Mouse (Mus musculus) embryonic facial prominence, embryonic 10.5 days (tissue): ENCODE data around the gene Camta2. TPM values are rescaled to one million over a fixed set of nuclear protein-coding genes. Genes with fewer than 3 reads are reported as not detected.
A peak's percentile ranks its signal among the peaks of the same experiment; 100 is the strongest.

ENCODE experiments used
- DNase-seq: peaks from one replicate; pipeline ENCODE4 v3.0.0-alpha.2; 2017; ENCODE audit warnings: low spot score
- H3K27ac ChIP-seq: fragments of 300-500 bp; sonication (generic); replicated peaks from 2 replicates; pipeline ENCODE4 v1.5.1; 2016; ENCODE audit warnings: mild to moderate bottlenecking
- H3K27me3 ChIP-seq: fragments of 300-500 bp; sonication (generic); replicated peaks from 2 replicates; pipeline ENCODE4 v1.6.1; 2016; ENCODE audit warnings: low read depth, mild to moderate bottlenecking; ENCODE audit not compliant: poor library complexity, severe bottlenecking
- H3K36me3 ChIP-seq: fragments of 300-500 bp; sonication (generic); replicated peaks from 2 replicates; pipeline ENCODE4 v1.6.1; 2016; ENCODE audit warnings: mild to moderate bottlenecking, moderate library complexity
- H3K4me1 ChIP-seq: fragments of 300-500 bp; sonication (generic); 2 replicates; pipeline ENCODE4 v1.6.1; 2016
- H3K4me3 ChIP-seq: fragments of 300-500 bp; sonication (generic); 2 replicates; pipeline ENCODE4 v1.5.1; 2016; ENCODE audit warnings: mild to moderate bottlenecking, moderate library complexity
- H3K9me3 ChIP-seq: fragments of 300-500 bp; sonication (generic); 2 replicates; pipeline ENCODE4 v1.6.1; 2016; ENCODE audit warnings: mild to moderate bottlenecking
- WGBS: fragments of 180-500 bp; shearing (Covaris S2); methylation state at CpG from one replicate; pipeline ENCODE4 v1.1.7; 2016; 5-methylcytosine and 5-hydroxymethylcytosine counted together
- polyA plus RNA-seq: library from polyadenylated mRNA; unstranded; fragments of >200 nt; fragmentation: Nextera tagmentation; extraction: Ambion mirVana; gene quantifications from 2 replicates; pipeline ENCODE4 v1.2.1, GENCODE M21; 2016

Gene Camta2
- polyA plus RNA-seq, 1 experiment from 2014 or later = 10.9 TPM

DNA sequence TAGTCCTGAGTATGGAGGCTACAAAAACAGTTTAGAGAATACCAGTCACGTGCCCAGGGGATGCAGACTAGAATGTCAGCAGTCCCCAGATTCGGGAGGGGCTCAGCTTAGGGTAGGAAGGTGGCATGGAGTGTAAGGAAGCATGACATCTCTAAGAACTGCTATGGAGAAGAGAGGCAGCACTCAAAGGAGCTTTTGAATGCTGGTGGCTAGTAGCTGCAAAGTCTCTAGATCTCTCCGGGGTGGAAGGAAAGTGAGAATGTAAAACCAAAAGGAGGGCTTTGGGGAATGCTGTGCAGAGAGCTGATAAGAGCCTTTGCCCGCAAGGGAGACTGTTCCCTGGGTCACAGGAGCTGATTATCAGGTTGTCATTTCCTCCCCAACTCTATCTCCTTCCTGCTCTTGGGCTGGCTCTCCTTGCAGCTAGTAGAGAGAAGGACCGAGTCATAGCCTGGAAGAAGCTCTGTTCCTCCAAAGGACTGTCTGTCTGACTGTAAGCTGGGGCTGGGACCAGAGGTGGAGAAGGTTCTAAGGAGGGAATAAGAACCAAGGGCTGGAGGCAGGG lies 49.1 kb downstream of the Camta2 start, which contains the start of gene Gp1ba:
Gene Gp1ba, plus strand, starts transcription at position 409 of the 565 bp plus-strand sequence.
- H3K27me3 ChIP-seq = no peaks in the 10 kb centered on the region

DNA sequence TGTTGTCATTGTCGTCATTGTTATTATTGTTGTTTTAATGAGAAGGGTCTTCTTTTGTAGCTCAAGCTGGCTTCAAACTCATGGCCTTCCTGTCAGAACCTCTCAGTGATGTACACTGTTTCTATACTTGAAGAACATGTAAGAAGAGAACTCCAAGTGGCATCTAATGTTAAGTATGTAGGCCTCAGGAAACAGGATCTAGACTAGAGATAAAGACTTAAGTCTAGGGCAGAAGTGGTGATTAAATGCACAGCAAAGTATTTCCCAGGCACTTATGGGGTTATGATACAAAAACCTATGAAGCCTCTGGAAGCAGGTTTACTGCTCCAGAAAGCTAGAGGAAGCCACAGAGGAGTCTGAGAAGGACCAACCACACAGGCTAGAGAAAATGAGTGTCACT lies 49.6 kb downstream of the Camta2 start:
- Histone ChIP-seq H3K36me3 (peaks cover 9% of the 10 kb centered on the region), H3K27me3 (no peaks in the 10 kb centered on the region), H3K27ac (no peak overlapping the region), H3K9me3 (no peaks in the 10 kb centered on the region), H3K4me3 (no peak overlapping the region), H3K4me1 (no peaks in the 10 kb centered on the region)
- WGBS = 94% methylated on average over 1 of the region's 1 CpGs
- DNase-seq = no peak

More for the DNA sequence above, 49.1 kb downstream of the Camta2 start, which contains the start of gene Gp1ba:
- Histone ChIP-seq H3K27ac (no peak within 1 kb of the TSS), H3K4me3 (no peak within 1 kb of the TSS), H3K36me3 (peaks cover 14% of the 10 kb centered on the region), H3K9me3 (no peaks in the 10 kb centered on the region), H3K4me1 (no peaks in the 10 kb centered on the region)
- no peak for DNase-seq
- 57% methylated on average over 5 of the region's 5 CpGs for WGBS

- no peaks in the 10 kb centered on the region for H3K9me3 ChIP-seq
- H3K4me3 ChIP-seq = no peak overlapping the region
- H3K4me1 ChIP-seq = no peaks in the 10 kb centered on the region
- peaks cover 4% of the 10 kb centered on the region for H3K36me3 ChIP-seq
- no peaks in the 10 kb centered on the region for H3K27me3 ChIP-seq
- no peak overlapping the region for H3K27ac ChIP-seq
- WGBS = 94% methylated on average over 1 of the region's 1 CpGs
- DNase-seq = no peak
Observed at GRCm38 (mm10) chr11:70637764-70638163, 50.1 kb downstream of the Camta2 start.

DNA sequence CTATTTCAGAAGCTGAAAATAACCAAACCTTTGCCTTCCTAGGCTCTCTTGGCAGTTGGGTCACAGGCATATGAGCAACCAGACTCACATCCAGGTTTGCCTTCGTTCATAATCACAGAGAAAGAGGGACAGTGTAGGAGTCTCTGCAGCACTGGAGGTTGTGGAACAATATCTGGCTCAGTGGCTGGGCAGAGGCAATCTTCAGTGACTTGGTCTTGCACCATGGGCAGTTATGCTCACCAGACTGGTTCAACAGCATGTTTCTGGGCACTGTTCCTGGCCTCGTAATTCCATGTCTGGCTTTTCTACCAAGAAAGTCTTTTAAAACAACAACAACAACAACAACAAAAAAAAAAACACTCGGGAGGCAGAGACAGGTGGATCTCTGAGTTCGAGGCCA lies 52.3 kb downstream of the Camta2 start:
- 83% methylated on average over 4 of the region's 4 CpGs for WGBS
- no peaks in the 10 kb centered on the region for H3K9me3 ChIP-seq
- no peaks in the 10 kb centered on the region for H3K4me1 ChIP-seq
- H3K27ac ChIP-seq = no peak overlapping the region
- no peak overlapping the region for H3K4me3 ChIP-seq
- no peaks in the 10 kb centered on the region for H3K27me3 ChIP-seq
- no peak for DNase-seq
- H3K36me3 ChIP-seq = no peaks in the 10 kb centered on the region

DNA sequence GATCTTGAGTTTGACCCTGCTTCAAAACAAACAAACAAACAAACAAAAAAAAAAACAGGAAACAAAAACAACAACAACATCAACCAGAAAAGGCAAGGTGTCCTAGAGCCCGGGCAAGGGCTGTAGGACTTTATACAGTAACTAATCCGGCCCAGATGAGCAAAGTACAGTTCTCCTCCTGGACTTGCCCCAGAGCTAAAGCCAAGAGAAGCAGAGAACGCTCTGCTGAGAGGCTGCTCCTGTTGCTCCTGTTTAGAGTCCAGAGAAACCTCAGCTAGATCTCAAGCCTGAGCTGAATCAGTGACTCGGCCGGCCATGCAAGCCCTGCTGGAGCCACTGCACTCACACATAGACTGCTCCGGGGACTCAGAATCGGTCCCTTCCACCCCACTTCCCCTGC lies 57.8 kb downstream of the Camta2 start:
- Histone ChIP-seq H3K9me3 (no peaks in the 10 kb centered on the region), H3K36me3 (no peaks in the 10 kb centered on the region), H3K27ac (no peak overlapping the region), H3K4me3 (no peak overlapping the region), H3K4me1 (no peaks in the 10 kb centered on the region), H3K27me3 (no peaks in the 10 kb centered on the region)
- WGBS = 74% methylated on average over 7 of the region's 7 CpGs
- no peak for DNase-seq

DNA sequence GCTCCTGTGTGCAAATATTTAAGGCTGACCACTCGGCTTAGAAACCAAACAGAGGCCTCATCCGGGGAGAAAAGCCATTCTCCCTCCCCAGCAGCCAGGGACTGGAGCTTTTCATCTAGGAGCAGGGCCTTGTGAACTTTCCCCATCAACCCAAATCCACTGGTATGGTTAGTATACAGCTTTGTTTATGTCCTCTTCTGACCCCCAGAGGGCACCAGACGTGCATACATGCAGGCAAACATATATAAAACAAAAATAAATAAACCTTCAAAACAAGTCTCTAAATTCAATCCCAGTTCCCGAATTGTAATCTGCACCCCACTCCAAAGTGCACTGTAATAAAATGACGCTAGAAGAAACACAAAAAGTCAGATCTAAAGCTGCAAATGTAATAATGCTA lies 58.3 kb downstream of the Camta2 start:
- no peak overlapping the region for H3K4me3 ChIP-seq
- no peaks in the 10 kb centered on the region for H3K27me3 ChIP-seq
- H3K27ac ChIP-seq = no peak overlapping the region
- 57% methylated on average over 5 of the region's 5 CpGs for WGBS
- no peak for DNase-seq
- no peaks in the 10 kb centered on the region for H3K9me3 ChIP-seq
- H3K36me3 ChIP-seq = no peaks in the 10 kb centered on the region
- H3K4me1 ChIP-seq = no peaks in the 10 kb centered on the region

DNA sequence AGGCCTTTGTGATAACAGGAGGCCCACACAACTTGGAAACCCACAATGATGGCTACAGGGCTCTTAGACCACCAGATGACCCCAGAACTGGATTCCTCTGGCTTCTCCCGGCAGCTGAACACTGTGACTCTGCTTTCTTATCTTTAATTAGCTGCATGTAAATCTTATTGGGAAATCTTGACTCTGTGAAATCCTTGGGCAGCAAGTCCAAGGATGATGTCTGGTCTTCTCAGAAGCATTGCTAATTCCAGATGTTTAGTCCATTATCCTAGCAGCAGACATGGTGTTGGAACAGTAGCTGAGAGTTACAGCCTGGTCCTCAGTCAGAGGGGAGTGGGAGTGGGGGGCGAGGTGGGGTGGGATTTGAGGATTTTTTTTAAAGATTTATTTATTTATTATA lies 59.5 kb downstream of the Camta2 start:
- Histone ChIP-seq H3K27me3 (no peaks in the 10 kb centered on the region), H3K4me3 (no peak overlapping the region), H3K36me3 (no peaks in the 10 kb centered on the region), H3K27ac (no peak overlapping the region), H3K9me3 (no peaks in the 10 kb centered on the region), H3K4me1 (no peaks in the 10 kb centered on the region)
- WGBS = 75% methylated on average over 2 of the region's 2 CpGs
- no peak for DNase-seq

GRCm38 (mm10) chr11:70626877-70627276 lies 61.0 kb downstream of the Camta2 start:
- Histone ChIP-seq H3K4me3 (no peak overlapping the region), H3K4me1 (no peaks in the 10 kb centered on the region), H3K9me3 (no peaks in the 10 kb centered on the region), H3K27ac (no peak overlapping the region), H3K36me3 (no peaks in the 10 kb centered on the region), H3K27me3 (no peaks in the 10 kb centered on the region)
- 73% methylated on average over 4 of the region's 4 CpGs for WGBS
- no peak for DNase-seq

DNA sequence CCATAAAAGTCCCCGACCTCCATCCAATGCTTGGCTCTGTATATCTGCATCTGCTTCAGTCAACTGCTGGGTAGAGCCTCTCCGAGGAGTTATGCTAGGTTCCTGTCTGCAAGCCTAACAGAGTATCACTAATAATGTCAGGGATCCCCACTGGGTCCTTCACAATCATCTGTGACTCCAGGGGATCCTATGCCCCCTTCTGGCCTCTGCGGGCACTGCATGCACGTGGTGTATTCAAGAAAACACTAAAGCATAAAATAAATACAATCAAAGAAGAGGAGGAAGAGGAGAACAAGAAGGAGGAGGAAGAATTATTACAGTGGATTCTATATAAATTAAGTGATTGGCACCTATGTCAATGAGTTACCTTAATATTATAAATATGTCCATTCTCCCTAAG lies 62.4 kb downstream of the Camta2 start:
- no peaks in the 10 kb centered on the region for H3K27me3 ChIP-seq
- 54% methylated on average over 4 of the region's 4 CpGs for WGBS

DNA sequence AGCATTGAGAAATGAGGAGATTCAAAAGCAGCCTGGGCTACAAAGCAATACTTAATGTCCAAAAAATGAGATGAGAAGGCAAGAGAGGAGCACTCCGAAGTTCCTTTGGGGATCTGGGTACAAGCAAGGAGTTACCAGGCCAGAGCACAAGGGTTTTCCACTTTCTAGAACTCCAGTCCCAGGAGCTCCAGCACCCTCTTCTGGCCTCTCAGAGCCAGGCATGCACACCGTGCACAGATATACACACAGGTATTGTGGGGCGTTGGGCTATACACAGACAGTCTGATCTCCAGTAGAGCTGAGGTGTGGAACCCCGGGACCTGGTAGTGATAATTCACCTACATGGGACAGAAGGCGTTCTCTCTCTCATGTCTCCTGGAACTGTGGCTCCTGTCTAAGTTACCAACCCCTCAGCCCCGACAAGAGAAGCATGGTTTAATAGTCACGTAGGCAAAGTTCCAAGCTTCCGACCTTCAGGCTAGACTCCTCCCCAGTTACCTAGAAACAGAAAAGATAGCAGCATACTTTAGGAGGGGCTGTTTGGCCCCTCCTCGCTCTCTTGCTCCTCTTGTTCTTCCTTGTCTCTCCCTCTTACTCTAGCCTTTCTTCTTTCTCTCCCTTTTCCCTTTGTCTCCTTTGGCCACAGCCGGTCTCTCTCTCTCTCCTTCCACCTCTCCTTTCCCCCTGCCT lies 64.7 kb downstream of the Camta2 start:
- Histone ChIP-seq H3K27ac (no peak overlapping the region), H3K4me1 (no peaks in the 10 kb centered on the region), H3K4me3 (no peak overlapping the region), H3K36me3 (no peaks in the 10 kb centered on the region), H3K27me3 (no peaks in the 10 kb centered on the region), H3K9me3 (no peaks in the 10 kb centered on the region)
- WGBS = 85% methylated on average over 10 of the region's 10 CpGs
- no peak for DNase-seq

More for the DNA sequence above, 62.4 kb downstream of the Camta2 start:
- H3K9me3 ChIP-seq = no peaks in the 10 kb centered on the region
- no peaks in the 10 kb centered on the region for H3K4me1 ChIP-seq
- H3K4me3 ChIP-seq = no peak overlapping the region
- DNase-seq = peak; percentile 74
- H3K27ac ChIP-seq = no peak overlapping the region
- no peaks in the 10 kb centered on the region for H3K36me3 ChIP-seq

- DNase-seq = no peak
- Histone ChIP-seq H3K9me3 (no peaks in the 10 kb centered on the region), H3K27me3 (peaks cover 1% of the 10 kb centered on the region; the same call in 1 of the 2 replicates), H3K27ac (no peak overlapping the region), H3K4me1 (no peaks in the 10 kb centered on the region), H3K36me3 (no peaks in the 10 kb centered on the region), H3K4me3 (no peak overlapping the region)
- 51% methylated on average over 7 of the region's 7 CpGs for WGBS
Observed at GRCm38 (mm10) chr11:70621972-70622814, 65.7 kb downstream of the Camta2 start.
